ENCODE assay signal across 11 mouse cellular contexts in the genomic region with DNA sequence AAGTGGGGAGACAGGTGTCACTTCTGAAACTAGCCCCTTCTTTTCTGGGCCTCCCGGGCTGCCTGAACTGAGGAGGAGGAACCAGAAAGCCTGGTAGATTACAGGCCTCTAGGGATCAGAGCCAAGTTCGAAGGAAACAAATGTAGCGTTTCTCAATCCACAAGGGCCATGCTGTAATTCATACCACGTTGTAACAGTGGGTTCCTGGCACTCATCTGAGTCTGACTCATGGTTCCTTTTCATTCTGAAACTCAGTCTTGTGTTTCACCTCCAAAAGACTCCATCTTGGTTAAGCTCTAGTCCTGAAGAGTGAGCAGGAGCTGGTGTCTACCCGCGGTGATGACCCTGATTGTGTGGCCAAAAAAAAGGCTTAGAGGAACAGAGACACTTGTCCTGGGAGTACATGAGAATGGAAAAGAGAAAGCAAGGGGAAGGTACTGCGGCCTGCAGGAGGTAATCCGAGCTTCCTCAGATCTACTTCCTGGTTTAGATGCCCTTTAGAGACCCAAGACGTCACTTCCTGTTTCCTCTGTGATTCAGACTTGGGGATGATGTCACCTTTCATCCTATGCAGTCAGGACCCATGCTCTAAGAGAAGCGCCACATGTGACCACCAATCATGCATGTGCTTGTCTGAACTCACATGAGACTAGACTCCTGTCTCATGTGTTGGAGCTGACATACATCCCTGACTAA. TPM values are rescaled to one million over a fixed set of nuclear protein-coding genes. Genes with fewer than 3 reads are reported as not detected.
DNase-seq lines count a peak whose midpoint lies in the region; ATAC-seq and TF ChIP-seq lines count a peak whose summit lies in the region.
"Had no signal": no experiment of that assay in that cellular context is flagged by ENCODE, and none has a peak within 500 bp of the region (broad histone marks: within the 10 kb centered on the region; RNA-seq: fewer than 3 reads in every experiment).

No protein-coding gene starts in this region.

- TF ChIP-seq RAD21 in MEL (IDR thresholded peaks at IDR 0.05; ENCODE audit: low read depth, low read length), result no peak

- H3K27ac ChIP-seq in MEL (ENCODE audit: control insufficient read depth, low read depth, low read length), result peak overlapping the region; percentile 46
- 0 out of 2 replicates have a peak overlapping the region, but pooled peaks have one; percentile 48 for H3K27ac ChIP-seq in embryonic facial prominence, embryonic 15.5 days (replicated peaks)
- H3K27ac ChIP-seq: forebrain, embryonic 13.5 days; hindbrain, embryonic 12.5 days; midbrain, embryonic 12.5 days had no signal

- peaks cover 0 to 22% of the 10 kb centered on the region in 2 experiments; a peak in 2 of 4 replicates for H3K36me3 ChIP-seq in MEL (ENCODE audit: control insufficient read depth in 1 of 2, insufficient read depth in 2 of 2, low read length in 2 of 2)
- no peaks in the 10 kb centered on the region for H3K36me3 ChIP-seq in embryonic facial prominence, embryonic 15.5 days
- H3K36me3 ChIP-seq: hindbrain, embryonic 12.5 days; midbrain, embryonic 12.5 days had no signal

- H3K27me3 ChIP-seq in MEL (ENCODE audit: control insufficient read depth in 1 of 2, insufficient read depth in 2 of 2, low read length in 2 of 2), result no peaks in the 10 kb centered on the region
- no peaks in the 10 kb centered on the region for H3K27me3 ChIP-seq in embryonic facial prominence, embryonic 15.5 days
- H3K27me3 ChIP-seq: forebrain, embryonic 13.5 days; hindbrain, embryonic 12.5 days had no signal

- TF ChIP-seq EP300 in MEL (IDR thresholded peaks at IDR 0.05; ENCODE audit: low read depth in 1 of 2, low read length in 2 of 2), result no peak

- TF ChIP-seq CTCF in MEL (IDR thresholded peaks at IDR 0.05 in 2 of 3, conservative IDR thresholded peaks at IDR 0.05 in 1 of 3; ENCODE audit: control insufficient read depth in 1 of 3, insufficient read depth in 1 of 3, low read depth in 2 of 3, low read length in 3 of 3, poor library complexity in 1 of 3, severe bottlenecking in 1 of 3), result no peak

- no peak for ATAC-seq in embryonic facial prominence, embryonic 15.5 days (ENCODE audit: insufficient number of reproducible peaks, low FRiP score, low TSS enrichment, low read depth)
- ATAC-seq: forebrain, embryonic 13.5 days had no signal

- no peaks in the 10 kb centered on the region for H3K79me2 ChIP-seq in MEL (ENCODE audit: control insufficient read depth, insufficient read depth, low read length, poor library complexity)

- H3K4me1 ChIP-seq in MEL (ENCODE audit: control insufficient read depth in 1 of 2, insufficient read depth in 2 of 2, low read length in 2 of 2), result peaks cover 14 to 34% of the 10 kb centered on the region in 2 experiments
- H3K4me1 ChIP-seq in embryonic facial prominence, embryonic 15.5 days, result peaks cover 12% of the 10 kb centered on the region

- TF ChIP-seq POLR2A in MEL (IDR thresholded peaks at IDR 0.05; ENCODE audit: control insufficient read depth in 1 of 2, insufficient read depth in 1 of 2, low read depth in 1 of 2, low read length in 2 of 2, poor library complexity in 1 of 2), result no peak

- DNase-seq in gastrocnemius, adult 18-20 months (ENCODE audit: low spot score), result peak; percentile 24
- no peak for DNase-seq in gastrocnemius, postnatal 10 days
- peak; percentile 64 for DNase-seq in MEL (ENCODE audit: low read depth, low spot score)
- DNase-seq in monocyte, adult 2 months (ENCODE audit: low read depth in 1 of 2, low spot score in 2 of 2), result peak; percentile 66
- no peak for DNase-seq in frontal cortex, adult 2 months (ENCODE audit: extremely low spot score in 1 of 2, low spot score in 1 of 2)
- DNase-seq in thymus, postnatal 36 days, result no peak
- DNase-seq in frontal cortex, postnatal 14 days (ENCODE audit: low spot score in 2 of 2), result no peak

- peak overlapping the region; percentile 13 for H3K9ac ChIP-seq in MEL (ENCODE audit: control insufficient read depth, low read depth, low read length, poor library complexity, severe bottlenecking)
- no peak overlapping the region for H3K9ac ChIP-seq in embryonic facial prominence, embryonic 15.5 days
- H3K9ac ChIP-seq: forebrain, embryonic 13.5 days; hindbrain, embryonic 12.5 days; midbrain, embryonic 12.5 days had no signal

- no peak overlapping the region for H3K4me2 ChIP-seq in embryonic facial prominence, embryonic 15.5 days (replicated peaks)
- H3K4me2 ChIP-seq: forebrain, embryonic 13.5 days; hindbrain, embryonic 12.5 days; midbrain, embryonic 12.5 days had no signal

- no peaks in the 10 kb centered on the region for H3K9me3 ChIP-seq in MEL (replicated peaks; ENCODE audit: insufficient read depth, low read length)
- no peaks in the 10 kb centered on the region for H3K9me3 ChIP-seq in embryonic facial prominence, embryonic 15.5 days (replicated peaks)
- H3K9me3 ChIP-seq: forebrain, embryonic 13.5 days; hindbrain, embryonic 12.5 days; midbrain, embryonic 12.5 days had no signal

- WGBS in embryonic facial prominence, embryonic 15.5 days, result 54% methylated on average over 10 of the region's 10 CpGs

- peak overlapping the region in 1 of 2 experiments; percentile 6; a peak in 1 of 4 replicates for H3K4me3 ChIP-seq in MEL (ENCODE audit: control insufficient read depth in 1 of 2, insufficient read depth in 1 of 2, low read depth in 2 of 2, low read length in 2 of 2)
- H3K4me3 ChIP-seq in embryonic facial prominence, embryonic 15.5 days (replicated peaks), result no peak overlapping the region
- H3K4me3 ChIP-seq: forebrain, embryonic 13.5 days; hindbrain, embryonic 12.5 days; midbrain, embryonic 12.5 days had no signal

TF ChIP-seq in MEL, 35 proteins besides CTCF, POLR2A, EP300 and RAD21:
- no peak for TF ChIP-seq HCFC1 (IDR thresholded peaks at IDR 0.05; ENCODE audit: low read depth, low read length)
- TF ChIP-seq TBP (IDR thresholded peaks at IDR 0.05; ENCODE audit: low read depth, low read length), result no peak
- TF ChIP-seq USF2 (IDR thresholded peaks at IDR 0.05; ENCODE audit: borderline replicate concordance in 1 of 2, insufficient read depth in 1 of 2, low read depth in 1 of 2, low read length in 2 of 2), result no peak
- TF ChIP-seq BHLHE40 (IDR thresholded peaks at IDR 0.05; ENCODE audit: borderline replicate concordance, low read depth, low read length), result no peak
- TF ChIP-seq ZMIZ1 (IDR thresholded peaks at IDR 0.05; ENCODE audit: low read depth, low read length), result no peak
- no peak for TF ChIP-seq KAT2A (conservative IDR thresholded peaks at IDR 0.05; ENCODE audit: low read depth, low read length)
- TF ChIP-seq MAX (IDR thresholded peaks at IDR 0.05; ENCODE audit: low read length), result peak; percentile 49; the same call in 1 of the 2 replicates
- no peak for TF ChIP-seq GATA1 (IDR thresholded peaks at IDR 0.05; ENCODE audit: low read depth, low read length)
- no peak for TF ChIP-seq NRF1 (IDR thresholded peaks at IDR 0.05; ENCODE audit: insufficient read depth, low read depth, low read length, poor library complexity, severe bottlenecking)
- no peak for TF ChIP-seq ELF1 (IDR thresholded peaks at IDR 0.05; ENCODE audit: low read depth, low read length)
- no peak for TF ChIP-seq UBTF (IDR thresholded peaks at IDR 0.05; ENCODE audit: borderline replicate concordance, insufficient read depth, low read depth, low read length)
- TF ChIP-seq RCOR1 (IDR thresholded peaks at IDR 0.05; ENCODE audit: low read depth, low read length), result no peak
- TF ChIP-seq MAZ (IDR thresholded peaks at IDR 0.05; ENCODE audit: low read depth, low read length), result no peak
- TF ChIP-seq MEF2A (IDR thresholded peaks at IDR 0.05; ENCODE audit: extremely low read depth, insufficient replicate concordance, low read depth, low read length, poor library complexity, severe bottlenecking), result no peak
- TF ChIP-seq GABPA (IDR thresholded peaks at IDR 0.05; ENCODE audit: low read depth, low read length), result no peak
- no peak for TF ChIP-seq ZC3H11A (IDR thresholded peaks at IDR 0.05; ENCODE audit: low read depth, low read length)
- no peak for TF ChIP-seq E2F4 (IDR thresholded peaks at IDR 0.05; ENCODE audit: borderline replicate concordance, low read depth, low read length)
- TF ChIP-seq TAL1 (IDR thresholded peaks at IDR 0.05; ENCODE audit: low read length), result no peak
- TF ChIP-seq TCF12 (IDR thresholded peaks at IDR 0.05; ENCODE audit: low read depth, low read length), result no peak
- TF ChIP-seq POLR2AphosphoS5 (IDR thresholded peaks at IDR 0.05; ENCODE audit: borderline replicate concordance, low read depth, low read length), result no peak
- TF ChIP-seq MYB (IDR thresholded peaks at IDR 0.05; ENCODE audit: low read depth, low read length), result no peak
- TF ChIP-seq JUND (IDR thresholded peaks at IDR 0.05; ENCODE audit: low read depth, low read length), result no peak
- 0 out of 2 replicates have a peak, but pooled peaks have one; percentile 20 for TF ChIP-seq SIN3A (IDR thresholded peaks at IDR 0.05; ENCODE audit: low read length)
- TF ChIP-seq NELFE (IDR thresholded peaks at IDR 0.05; ENCODE audit: low read depth, low read length), result no peak
- no peak for TF ChIP-seq MYC (IDR thresholded peaks at IDR 0.05; ENCODE audit: low read depth, low read length)
- no peak for TF ChIP-seq ZKSCAN1 (IDR thresholded peaks at IDR 0.05; ENCODE audit: low read depth, low read length)
- no peak for TF ChIP-seq CHD2 (IDR thresholded peaks at IDR 0.05; ENCODE audit: low read length)
- peak; percentile 60; the same call in 1 of the 2 replicates for TF ChIP-seq ETS1 (IDR thresholded peaks at IDR 0.05; ENCODE audit: low read depth, low read length)
- peak; percentile 9; the same call in 1 of the 2 replicates for TF ChIP-seq MXI1 (IDR thresholded peaks at IDR 0.05; ENCODE audit: low read depth, low read length)

RNA-seq across cellular contexts. Expression of gene Chaf1b, which starts 30.3 kb away (rescaled TPM):
- under 1 TPM in 1 of 2 experiments, not detected in 1; 0.12 TPM for total RNA-seq in gastrocnemius, adult 18-20 months (2021)
- 1 to 10 TPM; 4.6 to 6.8 TPM for total RNA-seq in gastrocnemius, postnatal 10 days (2021)
- 40.9 and 48.2 TPM in 2 replicates for total RNA-seq in MEL (2012; rRNA removed)
- polyA plus RNA-seq in MEL (2012; ENCODE audit: insufficient read depth in 1 of 2, insufficient read length in 2 of 2, low read depth in 1 of 2, low replicate concordance in 2 of 2, missing spikeins in 1 of 2), result 10 to 100 TPM in 1 of 2 experiments, not detected in 1; 53.9 TPM
- 54.9 and 56.7 TPM in 2 replicates for polyA plus RNA-seq in embryonic facial prominence, embryonic 15.5 days (2015; fragmentation: Nextera tagmentation; extraction: Ambion mirVana)
- 1.3 and 1.4 TPM in 2 replicates for polyA plus RNA-seq in frontal cortex, adult 2 months (2012; rRNA removed)

Comparison
In these comparisons a context has a peak if more than half of its experiments do, and no peak if none do; other contexts are left out.
1. DNase-seq: peak in gastrocnemius, adult 18-20 months (single experiment), MEL (single experiment) and monocyte, adult 2 months (2 of 2); none in gastrocnemius, postnatal 10 days (single experiment), frontal cortex, adult 2 months (0 of 2), thymus, postnatal 36 days (0 of 2) and frontal cortex, postnatal 14 days (0 of 2).
2. RNA of gene Chaf1b, which starts 30.3 kb away (total RNA-seq): 40.9 to 48.2 TPM in MEL and 4.6 to 6.8 TPM in gastrocnemius, postnatal 10 days; 0.12 TPM in gastrocnemius, adult 18-20 months; every median in the first group is over 4 times any median in the second.